Mouse (Mus musculus) small intestine, adult 2 months (tissue): ENCODE data around the gene Gm10563.
"Not testable (repeated sequence)": the region's sequence is repeated elsewhere in the genome, so short reads cannot be mapped to it uniquely, and the experiment has no call there.

ENCODE experiments used
- CTCF ChIP-seq: fragments of 200-500 bp; IDR thresholded peaks from 2 replicates; pipeline ENCODE4 v1.5.1; 2012; ENCODE audit warnings: low read depth, mild to moderate bottlenecking, control low read depth, inconsistent platforms, low read length, moderate library complexity, mixed read lengths; ENCODE audit not compliant: insufficient replicate concordance, insufficient read length; ENCODE audit errors: extremely low read depth
- POLR2A ChIP-seq: fragments of 200-500 bp; IDR thresholded peaks from 2 replicates; pipeline ENCODE4 v1.6.1; 2012; ENCODE audit warnings: low read depth, mild to moderate bottlenecking, control low read depth, inconsistent platforms, low read length, moderate library complexity

- not testable (repeated sequence) for TF ChIP-seq CTCF, POLR2A
Observed at GRCm38 (mm10) chr4:155687764-155688163, 42.6 kb upstream of the Gm10563 start.
